Mouse (Mus musculus) monocyte, adult 2 months (primary cell): Measurements from ENCODE around the gene Dennd6a.
"Not testable (repeated sequence)": the region's sequence is repeated elsewhere in the genome, so short reads cannot be mapped to it uniquely, and the experiment has no call there.

Source experiments
- DNase-seq, 2 experiments: peaks; one replicate each; pipeline ENCODE4 v3.0.0; 2022; ENCODE audit warnings: low spot score in 2 of 2, low read depth in 1 of 2

Gene Dennd6a

DNA sequence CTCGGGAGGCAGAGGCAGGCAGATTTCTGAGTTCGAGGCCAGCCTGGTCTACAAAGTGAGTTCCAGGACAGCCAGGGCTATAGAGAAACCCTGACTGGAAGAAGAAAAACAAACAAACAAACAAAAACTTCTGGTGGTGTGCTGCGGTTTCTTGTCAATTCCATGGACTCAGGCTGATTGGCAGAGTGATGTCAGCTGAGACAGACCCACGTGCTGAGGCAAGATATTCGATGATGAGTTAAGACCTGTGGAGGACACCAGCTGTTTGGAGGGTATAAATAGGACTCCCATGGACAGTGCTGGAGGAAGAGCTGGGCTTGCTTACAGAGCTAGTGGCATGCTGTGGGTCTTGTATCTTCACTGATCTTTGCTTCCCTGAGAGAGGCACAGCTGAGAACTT lies at the start of gene Dennd6a:
Gene Dennd6a (plus strand): TSS at position 301 of the 400 bp plus-strand sequence.
- not testable (repeated sequence) for DNase-seq

DNA sequence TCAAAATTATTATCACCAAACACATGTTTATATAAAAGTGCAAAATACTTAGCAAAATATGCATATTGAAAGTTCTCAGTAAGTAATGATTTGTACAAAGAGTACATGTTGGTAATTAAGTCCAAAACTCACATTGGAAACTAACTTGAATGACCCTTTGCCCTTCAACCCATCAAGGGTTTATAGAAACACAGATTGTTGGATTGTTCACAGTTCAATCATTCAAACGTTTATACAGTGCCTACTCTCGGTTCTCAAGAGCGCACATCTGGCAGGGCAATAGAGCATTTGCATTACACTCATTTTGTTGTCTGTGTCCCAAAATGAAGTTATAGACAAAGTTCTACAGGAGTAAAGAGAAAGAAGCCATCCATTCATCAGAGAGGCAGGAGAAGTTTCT lies 47.7 kb upstream of the Dennd6a start:
- DNase-seq: no peak

DNA sequence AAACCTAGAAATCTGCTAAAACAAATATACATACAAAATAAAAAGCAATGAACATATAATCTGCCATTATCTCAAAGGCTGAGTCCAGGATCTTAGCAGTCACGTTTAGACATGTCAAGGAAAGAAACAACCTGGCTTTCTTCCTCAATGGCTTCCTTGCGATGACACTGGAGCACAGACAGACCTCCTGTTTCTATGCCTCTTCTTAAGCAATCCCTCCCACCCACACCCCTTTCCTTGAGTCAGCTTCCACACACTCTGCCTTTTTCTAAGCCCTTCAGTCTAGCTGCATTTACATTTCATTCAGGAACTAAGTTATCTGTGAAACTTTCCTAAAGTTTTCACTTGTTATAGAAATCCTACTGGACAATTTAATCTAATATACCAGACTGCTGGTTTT lies 45.4 kb upstream of the Dennd6a start:
- DNase-seq: no peak

DNA sequence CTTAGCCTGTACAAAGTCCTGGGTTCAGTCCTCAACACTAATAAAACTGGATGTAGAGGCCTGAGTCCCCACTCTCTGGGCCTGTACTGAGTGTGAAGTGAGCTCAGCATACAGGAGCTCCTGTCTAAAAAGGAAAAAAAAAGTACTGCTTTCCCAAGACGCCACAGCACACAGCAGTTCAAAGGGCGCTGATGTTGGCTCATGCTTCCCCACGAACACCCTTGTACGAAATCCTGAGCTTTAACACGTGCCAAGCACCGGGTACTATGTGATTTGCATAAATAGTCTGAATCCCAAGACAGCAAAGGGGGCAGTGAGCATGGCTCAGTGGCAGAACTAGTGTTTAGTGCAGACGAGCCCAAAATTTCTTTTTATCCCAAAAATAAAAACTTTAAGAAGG lies 43.3 kb upstream of the Dennd6a start:
- no peak for DNase-seq

DNA sequence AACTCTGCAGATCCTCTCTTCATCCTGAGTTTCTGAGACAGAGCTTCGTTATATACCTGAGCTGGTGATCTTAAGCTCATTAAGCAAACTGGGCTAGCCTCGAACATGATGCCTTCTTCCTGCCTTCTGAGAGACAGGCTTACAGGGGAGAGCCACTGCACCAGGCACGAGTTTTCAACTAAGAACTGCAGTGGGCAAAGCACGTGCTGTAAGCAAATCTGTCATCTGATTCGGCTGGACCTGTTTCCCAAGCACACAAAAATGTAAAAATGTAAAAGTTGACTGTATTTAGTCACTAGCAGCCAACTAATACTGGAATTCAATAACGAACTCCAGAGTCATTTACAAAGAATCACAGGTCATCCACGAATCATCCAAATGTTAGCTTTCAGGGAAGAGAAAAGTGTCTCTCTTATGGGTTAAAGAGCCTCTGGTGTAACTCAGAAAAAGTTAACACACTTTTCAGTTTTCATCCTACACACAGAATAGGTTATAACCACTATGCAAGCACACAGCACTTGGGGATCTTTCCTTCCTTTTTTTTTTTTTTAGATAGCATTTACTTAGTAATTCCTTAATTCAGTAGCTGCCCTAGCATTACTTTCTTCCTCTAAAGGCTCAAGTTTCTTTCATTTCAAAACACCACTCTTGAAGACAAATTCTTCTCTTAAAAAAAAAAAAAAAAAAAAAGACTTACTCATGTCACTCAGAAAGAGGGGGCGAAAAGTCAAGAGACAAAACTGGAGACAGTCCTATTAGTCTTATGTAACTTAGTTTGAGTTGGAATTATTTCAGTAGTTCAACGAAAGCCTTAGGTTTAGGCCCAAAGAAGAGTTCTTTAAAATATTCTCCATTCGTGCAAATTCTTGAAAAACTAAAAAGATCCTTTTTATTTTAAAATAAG lies 42.0 kb upstream of the Dennd6a start:
- no peak for DNase-seq

DNA sequence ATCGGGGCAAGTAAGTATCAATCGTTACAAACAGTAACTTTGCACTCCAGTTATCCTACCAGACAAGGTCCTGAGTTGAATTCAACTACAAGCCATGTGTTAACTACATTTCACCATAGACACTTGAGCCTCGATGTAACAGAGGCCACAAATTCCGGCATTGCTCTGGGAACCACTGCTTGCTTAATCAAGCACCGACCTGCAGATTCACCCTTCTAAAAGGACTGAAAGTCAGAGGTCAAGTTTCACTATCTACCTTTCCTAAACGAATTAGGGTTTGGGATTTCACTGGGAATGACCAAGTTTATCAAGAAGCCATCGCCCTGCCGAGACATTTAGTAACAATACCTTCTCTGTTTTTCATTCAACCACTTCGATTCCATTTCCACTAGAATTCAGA lies 40.9 kb upstream of the Dennd6a start:
- DNase-seq: no peak

DNA sequence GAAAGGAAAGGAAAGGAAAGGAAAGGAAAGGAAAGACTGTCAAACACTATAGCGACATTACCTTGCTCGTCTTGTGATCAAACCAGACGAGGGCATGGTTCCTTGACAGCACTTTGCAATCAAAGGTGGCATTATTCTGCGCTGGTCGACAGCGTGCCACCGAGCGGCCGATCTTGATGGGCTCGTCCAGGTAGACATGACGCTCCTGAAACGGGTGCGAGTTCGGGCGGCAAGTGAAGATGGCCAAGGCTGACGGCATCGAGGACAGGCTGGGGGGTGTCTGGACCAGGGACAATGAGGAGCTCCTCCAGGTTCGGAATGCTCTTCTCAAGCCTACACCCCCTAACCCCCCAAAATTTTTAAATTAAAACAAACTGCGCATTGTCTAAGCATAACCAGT lies 40.4 kb upstream of the Dennd6a start:
- DNase-seq: no peak

DNA sequence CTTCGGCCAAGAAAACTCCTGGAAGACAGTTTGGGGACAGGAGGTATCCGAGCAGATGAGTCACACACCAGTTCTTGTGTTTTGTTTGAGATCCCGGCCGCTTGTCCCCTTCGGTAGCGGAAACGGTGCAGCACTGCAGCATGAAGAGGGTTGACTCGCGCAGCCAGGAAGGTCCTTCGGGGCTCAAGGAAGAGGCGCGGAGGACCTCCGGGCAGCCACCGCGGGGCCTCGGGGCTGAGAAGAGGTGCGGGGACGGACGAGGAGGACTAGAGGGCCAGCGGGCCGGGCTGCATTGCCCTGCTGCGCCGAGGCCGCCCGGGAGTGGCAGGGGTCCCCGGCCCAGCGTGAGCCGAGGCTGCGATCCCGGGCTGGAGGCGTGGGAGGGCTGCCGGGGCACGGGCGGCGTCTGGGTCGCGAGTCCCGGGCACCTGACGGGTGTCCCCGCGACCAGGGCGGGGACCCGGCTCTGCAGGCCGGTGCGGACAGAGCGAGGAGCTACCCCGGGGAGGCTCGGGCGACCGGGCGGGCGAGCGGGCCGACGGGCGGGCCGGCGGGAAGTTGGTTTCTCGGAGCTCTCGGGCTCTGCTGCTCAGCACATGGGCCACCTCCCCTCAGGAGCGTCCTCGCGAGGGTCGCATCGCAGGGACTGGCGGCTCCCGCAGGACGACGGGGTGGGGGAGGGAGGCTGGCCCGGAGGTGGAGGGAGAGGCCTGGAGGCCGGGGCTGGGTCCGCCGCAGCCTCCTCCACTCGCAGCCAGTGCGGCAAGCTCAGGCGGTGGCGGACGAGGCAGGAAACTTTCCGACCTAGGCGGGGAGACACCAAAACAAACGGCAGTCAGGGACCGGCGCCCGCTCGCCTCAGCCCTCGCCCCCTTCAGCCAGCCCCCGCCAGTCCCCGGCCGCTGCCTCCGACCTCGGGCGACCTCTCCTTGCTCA lies 39.6 kb upstream of the Dennd6a start:
- peak; percentile 2 to 4 for DNase-seq

DNA sequence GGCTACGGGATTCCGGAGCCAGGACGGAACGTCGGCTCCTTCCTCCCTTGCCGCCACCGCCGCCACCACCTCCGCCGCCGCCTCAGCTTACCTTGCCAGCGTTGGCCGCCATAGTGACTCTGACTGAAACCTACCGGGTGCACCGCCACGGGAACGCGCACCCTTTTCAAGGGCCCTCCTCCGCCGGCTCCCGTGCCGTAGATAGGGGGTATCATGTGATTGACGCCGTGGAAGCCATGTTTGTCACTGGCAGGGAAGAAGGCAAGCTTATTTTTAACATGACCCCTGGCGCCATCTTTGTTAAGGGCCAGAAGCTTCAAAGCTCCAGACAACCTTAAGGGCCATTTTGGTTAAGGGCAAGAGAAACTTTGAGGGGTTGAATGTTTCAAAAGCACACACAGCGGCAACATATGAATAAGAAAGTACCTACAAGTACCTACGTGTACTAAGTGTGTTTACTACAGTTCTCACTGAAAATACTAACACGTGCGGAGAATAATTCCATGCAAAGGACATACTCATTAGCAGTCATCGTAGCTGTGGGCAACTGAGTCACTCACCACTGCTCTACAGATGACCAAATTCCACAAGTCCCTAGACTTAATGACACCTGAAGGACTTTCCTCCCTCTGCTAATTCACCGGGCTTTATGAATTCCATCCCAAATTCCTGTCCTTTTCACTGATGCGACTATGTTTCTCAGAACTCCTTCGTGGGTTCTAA lies 38.7 kb upstream of the Dennd6a start, which contains the start of gene Slmap:
Gene Slmap (minus strand): TSS at position 175 of the 723 bp plus-strand sequence.
- DNase-seq: peak; percentile 93 to 96

DNA sequence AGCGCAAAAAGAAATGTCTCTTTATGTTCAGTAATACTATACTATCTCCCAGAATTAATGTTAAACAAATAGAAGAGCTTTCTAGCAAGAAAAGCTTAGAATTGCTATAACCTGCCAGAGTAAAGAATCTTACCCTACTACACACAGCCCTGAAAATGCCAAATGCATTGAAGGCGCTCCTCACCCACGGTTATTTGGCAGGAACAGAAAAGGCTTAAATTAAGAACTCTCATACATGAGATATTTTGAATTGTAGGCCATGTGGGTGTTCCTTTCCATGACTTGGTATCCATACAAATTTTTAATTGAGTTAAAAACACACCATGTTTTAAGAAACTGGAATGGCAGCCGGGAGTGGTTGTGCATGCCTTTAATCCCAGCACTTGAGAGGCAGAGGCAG lies 34.4 kb upstream of the Dennd6a start:
- DNase-seq: no peak

DNA sequence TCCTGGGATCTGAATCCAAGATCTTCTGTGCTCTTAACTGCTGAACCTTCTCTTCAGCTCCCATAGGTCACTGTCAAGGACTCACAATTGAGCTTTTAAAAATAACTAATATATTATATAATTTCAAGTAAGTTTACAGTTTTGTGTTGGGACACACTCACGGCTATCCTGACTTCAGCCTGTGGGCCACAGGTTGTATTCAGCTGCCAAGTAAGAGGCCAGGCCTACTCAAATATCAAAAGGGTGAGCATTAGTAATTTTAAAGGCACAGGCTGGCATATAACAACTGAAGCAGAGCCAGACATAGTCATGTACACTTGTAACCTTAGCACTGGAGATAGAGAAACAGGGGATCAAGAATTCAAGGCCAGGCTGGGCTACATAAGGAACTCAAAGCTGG lies 33.1 kb upstream of the Dennd6a start:
- DNase-seq: no peak

DNA sequence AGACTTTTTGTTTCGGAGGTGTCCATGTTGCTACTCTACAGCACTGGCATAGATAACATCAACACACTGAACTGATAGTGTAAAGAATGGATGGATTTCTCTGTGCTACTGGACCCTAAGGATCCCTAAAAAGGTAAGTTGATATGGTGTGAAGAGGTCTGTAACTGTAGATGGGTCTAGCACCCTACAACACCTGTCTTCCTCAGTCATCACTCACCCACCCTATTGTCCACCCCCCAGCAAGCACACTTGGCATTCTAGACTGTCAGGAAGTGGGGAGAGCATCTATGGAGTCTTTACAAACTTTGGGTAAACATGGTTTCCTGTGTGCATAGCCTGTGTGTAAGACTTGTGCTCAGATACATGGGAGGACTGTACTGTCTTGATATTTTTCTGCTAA lies 31.5 kb upstream of the Dennd6a start:
- DNase-seq: no peak

DNA sequence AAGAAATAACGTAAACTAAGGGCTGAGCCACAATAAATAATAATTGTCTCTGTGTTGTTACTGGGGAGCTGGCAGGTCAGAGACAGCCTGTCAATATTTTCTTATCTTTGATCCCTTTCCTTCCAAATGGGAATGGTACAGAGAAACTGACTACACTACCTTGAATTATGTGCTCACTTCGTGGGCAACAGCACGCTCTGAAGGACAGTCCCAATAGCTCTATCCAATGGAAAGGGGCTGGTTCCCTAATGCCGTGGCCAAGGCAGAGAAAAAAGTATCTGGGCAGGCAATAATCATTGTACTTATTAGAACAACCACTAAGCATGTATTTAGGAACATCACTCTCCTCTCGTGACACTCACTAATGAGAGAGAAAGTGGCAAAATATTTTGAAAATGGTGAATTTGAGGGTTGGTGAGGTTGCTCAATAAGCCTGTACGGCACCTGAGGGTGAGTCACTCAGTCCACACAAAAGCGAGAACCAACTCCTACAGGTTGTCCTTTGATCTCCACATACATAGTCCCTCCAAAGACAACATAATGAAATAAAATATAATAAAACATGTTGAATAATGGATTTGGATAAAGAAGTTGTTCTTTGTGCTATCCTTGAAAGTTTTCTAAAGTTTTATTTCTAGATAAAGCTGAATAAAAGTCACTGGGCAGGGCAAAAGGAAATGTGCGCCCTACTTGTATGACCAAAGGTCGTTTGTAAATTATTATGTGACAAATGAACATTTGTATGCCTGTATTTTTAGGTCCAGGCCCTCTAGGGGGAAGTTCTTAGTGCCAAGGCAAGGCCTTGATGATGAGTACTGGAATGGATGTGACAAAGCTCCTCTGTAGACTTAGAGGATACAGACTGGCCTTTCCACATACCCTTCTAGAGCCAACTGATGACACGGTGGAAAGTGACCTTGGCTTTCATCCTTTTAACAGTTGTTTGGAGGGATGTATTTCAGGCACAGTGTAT lies 25.9 kb upstream of the Dennd6a start:
- DNase-seq: no peak

DNA sequence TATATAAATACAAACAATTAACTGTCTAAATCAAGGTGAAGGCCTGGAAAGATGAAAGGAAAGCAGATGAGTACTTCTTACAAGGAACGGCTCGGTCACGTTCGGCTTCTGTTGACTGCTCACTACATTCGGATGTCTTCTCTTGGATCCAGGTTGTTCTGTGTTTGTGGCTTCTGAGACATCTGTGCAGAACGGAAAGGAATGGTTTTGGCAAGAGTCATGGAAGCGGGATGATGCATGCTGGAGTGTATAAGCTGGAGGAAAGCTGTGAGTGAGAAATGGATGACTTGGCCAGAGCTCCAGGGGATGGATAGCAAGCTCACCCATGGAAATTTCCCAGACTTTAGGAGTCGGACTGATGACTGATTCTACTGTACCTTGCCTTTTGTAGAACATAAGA lies 22.9 kb upstream of the Dennd6a start:
- no peak for DNase-seq

DNA sequence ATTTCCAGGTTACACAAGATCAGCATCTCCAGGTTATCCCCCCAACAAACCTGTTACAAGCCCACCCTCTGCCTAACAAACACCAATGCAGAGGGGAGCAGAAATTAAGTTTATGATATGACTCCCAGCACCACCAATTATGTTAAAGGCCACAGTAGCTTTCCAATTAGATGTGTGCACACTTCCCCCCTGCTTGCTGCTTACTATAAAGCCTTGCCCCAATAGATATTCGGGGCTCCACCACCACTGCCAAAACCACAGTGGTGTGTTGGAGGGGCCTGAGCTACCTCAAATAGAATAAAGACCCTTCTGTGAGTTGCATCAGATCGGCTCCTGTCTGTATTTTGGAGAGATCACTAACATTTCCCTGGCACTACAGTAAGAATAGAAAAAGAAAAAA lies 21.2 kb upstream of the Dennd6a start:
- DNase-seq: no peak

DNA sequence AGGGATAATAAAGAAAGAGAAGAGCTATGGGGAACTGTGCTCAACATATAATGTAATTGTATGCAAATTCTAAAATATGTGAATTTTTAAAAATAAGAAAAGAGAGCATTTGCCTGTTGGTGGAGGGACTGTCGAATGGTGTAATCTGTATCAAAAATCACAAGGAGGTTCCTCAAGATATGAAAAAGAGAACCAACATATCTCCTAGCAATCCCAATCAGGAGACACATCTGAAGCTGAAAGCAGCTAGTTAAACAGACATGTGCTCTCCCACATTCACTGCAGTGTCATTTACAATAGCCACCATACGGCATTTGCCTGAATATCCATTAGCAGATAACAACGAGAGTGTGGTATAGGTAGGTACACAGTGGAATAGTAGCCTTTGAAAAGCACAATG lies 20.8 kb upstream of the Dennd6a start:
- no peak for DNase-seq

DNA sequence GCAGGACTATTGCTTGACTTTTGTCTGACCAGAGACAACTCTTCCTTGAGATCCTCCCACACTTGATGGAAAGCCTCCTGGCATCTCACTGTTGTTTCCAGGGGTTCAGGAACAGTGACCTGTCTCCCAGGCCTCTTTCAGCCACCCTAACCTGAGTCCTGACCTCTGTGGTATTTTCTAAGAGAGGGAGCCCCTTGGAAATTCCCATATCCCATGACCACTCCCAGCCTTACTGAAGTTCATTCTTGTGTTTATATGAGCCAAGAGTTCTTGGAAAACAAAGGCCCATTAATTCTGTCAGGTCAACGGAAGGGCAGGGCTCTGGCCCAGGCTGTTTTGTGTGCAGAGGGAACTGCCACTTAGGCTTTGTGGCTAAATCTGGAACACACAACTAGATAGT lies 16.1 kb upstream of the Dennd6a start:
- no peak for DNase-seq

DNA sequence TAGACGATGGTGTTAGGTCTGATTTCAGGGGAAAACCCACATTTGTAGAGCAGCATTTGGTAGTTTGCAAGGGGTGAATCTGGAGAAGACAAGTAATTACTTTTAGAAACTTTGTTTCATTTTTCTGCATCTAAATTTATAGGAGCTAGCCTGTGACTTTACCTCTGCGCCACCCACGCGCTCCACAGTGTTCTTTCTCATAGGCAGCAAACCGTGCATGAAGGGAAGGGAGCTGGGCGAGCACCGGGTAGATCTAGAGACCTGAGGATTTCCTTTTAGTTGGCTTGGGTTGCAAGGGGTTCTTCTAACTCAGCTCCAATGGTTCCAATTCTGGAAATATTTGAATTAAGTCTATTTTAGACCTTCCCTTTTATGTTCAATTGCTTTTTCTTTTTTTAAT lies 15.1 kb upstream of the Dennd6a start:
- DNase-seq: no peak

DNA sequence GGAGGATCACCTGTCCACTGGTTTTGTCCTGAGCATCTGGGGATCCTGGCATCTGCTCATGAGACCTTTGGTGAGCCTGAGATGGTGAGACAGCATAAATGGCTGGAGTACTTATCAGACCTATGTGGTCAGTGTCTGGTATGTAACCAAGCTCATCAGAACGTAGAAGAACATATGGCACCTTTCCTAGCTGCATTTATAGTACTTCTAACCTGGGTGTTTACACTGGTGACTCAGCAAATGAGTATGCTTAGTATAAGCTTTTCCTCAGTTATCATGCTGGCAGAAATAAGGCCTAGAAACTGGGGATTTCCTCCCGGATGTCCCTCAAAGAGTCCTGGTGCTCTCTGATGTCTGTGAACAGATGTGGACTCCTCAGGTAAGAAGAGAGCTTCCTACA lies 11.4 kb upstream of the Dennd6a start:
- DNase-seq: no peak

DNA sequence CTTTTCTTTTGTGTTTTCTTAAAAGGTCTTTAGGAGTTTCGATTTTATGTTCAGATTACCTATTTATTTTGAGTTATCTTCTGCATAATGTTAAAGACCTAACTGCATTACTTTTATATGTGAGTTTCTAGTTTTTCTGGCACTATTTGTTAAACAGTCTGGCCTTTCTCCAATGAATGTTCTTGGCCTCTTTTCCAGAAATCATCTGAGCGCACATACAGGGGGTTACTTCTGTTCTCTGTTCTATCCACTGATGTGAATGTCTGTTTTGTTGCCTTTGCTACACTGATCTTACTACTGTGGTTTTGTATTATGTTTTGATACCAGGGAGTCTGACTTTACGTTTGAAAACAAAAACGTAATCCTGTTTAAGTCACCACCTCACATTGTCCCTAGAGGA lies 3.8 kb upstream of the Dennd6a start:
- DNase-seq: no peak
